Mouse (Mus musculus): ENCODE results near the gene Rag1. TPM values are rescaled to one million over a fixed set of nuclear protein-coding genes. Genes with fewer than 3 reads are reported as not detected.

Rag1 gene
- total and polyA plus RNA-seq, 2 experiments from 2014 or later: 0.03 to 0.04 TPM

GRCm38 (mm10) chr2:101638979-101639839 lies 10.1 kb downstream of the Rag1 start:
- H3K9ac ChIP-seq (replicated peaks; ENCODE audit: low read depth, low read length): no peak overlapping the region
- H3K9me3 ChIP-seq (replicated peaks; ENCODE audit: control insufficient read depth, low read length): no peaks in the 10 kb centered on the region
- H3K27me3 ChIP-seq (ENCODE audit: control insufficient read depth, insufficient read depth, low read length): no peaks in the 10 kb centered on the region
- ATAC-seq (ENCODE audit: insufficient read depth, low read depth) (no peak), DNase-seq (ENCODE audit: low spot score) (no peak)
- H3K4me2 ChIP-seq (ENCODE audit: low read depth, low read length): no peak overlapping the region
- H3K36me3 ChIP-seq (replicated peaks; ENCODE audit: control insufficient read depth, insufficient read depth, low read length): no peaks in the 10 kb centered on the region; the same call in 1 of the 2 replicates
- no peak for TF ChIP-seq EP300 (IDR thresholded peaks at IDR 0.05; ENCODE audit: low read depth)
- no peak for TF ChIP-seq CTCF (IDR thresholded peaks at IDR 0.05; ENCODE audit: low read depth)
- H3K4me3 ChIP-seq (ENCODE audit: low read depth, low read length): no peak overlapping the region
- no peak overlapping the region for H3K27ac ChIP-seq (ENCODE audit: low read depth)
- no peaks in the 10 kb centered on the region for H3K4me1 ChIP-seq (ENCODE audit: control insufficient read depth, insufficient read depth)
- 69% methylated on average over 7 of the region's 7 CpGs for WGBS

- Histone ChIP-seq H3K36me3 (replicated peaks; ENCODE audit: control insufficient read depth, insufficient read depth, low read length) (no peaks in the 10 kb centered on the region), H3K27me3 (ENCODE audit: control insufficient read depth, insufficient read depth, low read length) (no peaks in the 10 kb centered on the region), H3K4me3 (ENCODE audit: low read depth, low read length) (peak overlapping the region; percentile 60), H3K4me2 (ENCODE audit: low read depth, low read length) (peak overlapping the region; percentile 71), H3K9me3 (replicated peaks; ENCODE audit: control insufficient read depth, low read length) (no peaks in the 10 kb centered on the region), H3K27ac (ENCODE audit: low read depth) (peak overlapping the region; percentile 72), H3K4me1 (ENCODE audit: control insufficient read depth, insufficient read depth) (0 out of 2 replicates have a peak, but pooled peaks cover 4% of the 10 kb centered on the region), H3K9ac (replicated peaks; ENCODE audit: low read depth, low read length) (peak overlapping the region; percentile 57)
- WGBS: 2% methylated on average over 31 of the region's 31 CpGs
- ATAC-seq (ENCODE audit: insufficient read depth, low read depth) (peak; percentile 99), DNase-seq (ENCODE audit: low spot score) (peak; percentile 98)
- TF ChIP-seq EP300 (IDR thresholded peaks at IDR 0.05; ENCODE audit: low read depth) (no peak), CTCF (IDR thresholded peaks at IDR 0.05; ENCODE audit: low read depth) (no peak; the same call in 1 of the 2 replicates)
These were observed 20.7 kb downstream of the Rag1 start for GRCm38 (mm10) chr2:101628297-101629236.

DNA sequence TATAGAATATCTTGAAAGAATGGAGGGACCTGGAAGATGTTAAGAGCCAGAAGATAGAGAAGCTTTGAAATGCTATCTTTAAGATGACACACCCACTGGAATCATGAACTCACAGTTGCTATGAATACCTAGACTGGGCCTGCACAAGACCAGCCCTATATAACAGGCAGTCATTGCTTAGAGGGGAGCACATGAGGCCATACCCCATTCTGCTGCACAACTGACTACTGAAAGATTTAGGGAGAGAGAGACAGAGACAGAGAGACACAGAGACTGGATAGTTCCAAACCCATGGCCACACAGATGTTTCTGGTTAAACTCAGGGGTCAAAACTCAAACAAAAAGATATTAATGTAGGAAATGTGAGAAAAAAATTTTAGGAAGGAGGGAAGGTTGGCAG lies 22.1 kb downstream of the Rag1 start:
- ATAC-seq (ENCODE audit: insufficient read depth, low read depth) (no peak), DNase-seq (ENCODE audit: low spot score) (no peak)
- Histone ChIP-seq H3K4me1 (ENCODE audit: control insufficient read depth, insufficient read depth) (0 out of 2 replicates have a peak, but pooled peaks cover 4% of the 10 kb centered on the region), H3K4me2 (ENCODE audit: low read depth, low read length) (no peak overlapping the region), H3K4me3 (ENCODE audit: low read depth, low read length) (no peak overlapping the region), H3K27me3 (ENCODE audit: control insufficient read depth, insufficient read depth, low read length) (no peaks in the 10 kb centered on the region), H3K9ac (replicated peaks; ENCODE audit: low read depth, low read length) (no peak overlapping the region), H3K9me3 (replicated peaks; ENCODE audit: control insufficient read depth, low read length) (no peaks in the 10 kb centered on the region), H3K27ac (ENCODE audit: low read depth) (no peak overlapping the region), H3K36me3 (replicated peaks; ENCODE audit: control insufficient read depth, insufficient read depth, low read length) (no peaks in the 10 kb centered on the region)
- TF ChIP-seq EP300 (IDR thresholded peaks at IDR 0.05; ENCODE audit: low read depth) (no peak), CTCF (IDR thresholded peaks at IDR 0.05; ENCODE audit: low read depth) (no peak)

- H3K4me2 ChIP-seq (ENCODE audit: low read depth, low read length): no peak within 1 kb of the TSS; the same call in 1 of the 2 replicates
- no peak for ATAC-seq (ENCODE audit: insufficient read depth, low read depth)
- no peak within 1 kb of the TSS; the same call in 1 of the 2 replicates for H3K9ac ChIP-seq (replicated peaks; ENCODE audit: low read depth, low read length)
- H3K4me3 ChIP-seq (ENCODE audit: low read depth, low read length): peak within 1 kb of the TSS; percentile 22; the same call in 1 of the 2 replicates
- peak within 1 kb of the TSS; percentile 31; the same call in 1 of the 2 replicates for H3K27ac ChIP-seq (ENCODE audit: low read depth)
- H3K27me3 ChIP-seq (ENCODE audit: control insufficient read depth, insufficient read depth, low read length): no peaks in the 10 kb centered on the region
- H3K4me1 ChIP-seq (ENCODE audit: control insufficient read depth, insufficient read depth): 0 out of 2 replicates have a peak, but pooled peaks cover 3% of the 10 kb centered on the region
- TF ChIP-seq CTCF (IDR thresholded peaks at IDR 0.05; ENCODE audit: low read depth) (no peak), EP300 (IDR thresholded peaks at IDR 0.05; ENCODE audit: low read depth) (no peak)
- no peak for DNase-seq (ENCODE audit: low spot score)
- WGBS: 67% methylated on average over 4 of the region's 4 CpGs
- no peaks in the 10 kb centered on the region for H3K36me3 ChIP-seq (replicated peaks; ENCODE audit: control insufficient read depth, insufficient read depth, low read length)
- H3K9me3 ChIP-seq (replicated peaks; ENCODE audit: control insufficient read depth, low read length): no peaks in the 10 kb centered on the region
These were observed 24.8 kb downstream of the Rag1 start, which contains the start of gene Rag2 for GRCm38 (mm10) chr2:101624526-101624925. TSS of gene Rag2 (plus strand) at chr2:101624718.

DNA sequence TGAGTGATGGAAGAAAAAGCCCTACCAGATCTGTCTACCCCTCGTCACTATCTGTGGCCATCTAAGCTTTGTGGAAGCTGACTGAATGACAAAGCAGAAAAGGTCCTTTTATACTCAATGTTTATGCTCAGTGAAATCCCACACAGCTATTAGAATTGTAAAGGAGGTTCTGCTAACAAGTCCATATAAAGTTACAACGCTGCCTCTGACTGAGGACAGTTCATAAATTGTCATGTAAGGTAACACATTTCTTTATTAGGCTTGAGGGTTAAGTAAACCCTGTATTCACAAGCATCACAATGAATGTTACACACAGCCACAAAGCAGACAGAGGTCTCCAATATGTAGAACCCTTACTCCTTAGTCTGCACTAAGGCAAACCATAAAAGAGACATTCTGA lies 25.3 kb downstream of the Rag1 start:
- TF ChIP-seq CTCF (IDR thresholded peaks at IDR 0.05; ENCODE audit: low read depth): no peak
- TF ChIP-seq EP300 (IDR thresholded peaks at IDR 0.05; ENCODE audit: low read depth): no peak
- Histone ChIP-seq H3K36me3 (replicated peaks; ENCODE audit: control insufficient read depth, insufficient read depth, low read length) (no peaks in the 10 kb centered on the region), H3K27me3 (ENCODE audit: control insufficient read depth, insufficient read depth, low read length) (no peaks in the 10 kb centered on the region), H3K9me3 (replicated peaks; ENCODE audit: control insufficient read depth, low read length) (no peaks in the 10 kb centered on the region), H3K4me1 (ENCODE audit: control insufficient read depth, insufficient read depth) (no peaks in the 10 kb centered on the region), H3K9ac (replicated peaks; ENCODE audit: low read depth, low read length) (no peak overlapping the region), H3K4me3 (ENCODE audit: low read depth, low read length) (no peak overlapping the region), H3K4me2 (ENCODE audit: low read depth, low read length) (no peak overlapping the region; the same call in 1 of the 2 replicates), H3K27ac (ENCODE audit: low read depth) (no peak overlapping the region)
- DNase-seq (ENCODE audit: low spot score) (no peak), ATAC-seq (ENCODE audit: insufficient read depth, low read depth) (no peak)
- 72% methylated on average over 2 of the region's 2 CpGs for WGBS

Measured in heart, postnatal 0 days (tissue).